ENCODE assay signal across 9 mouse cellular contexts in the genomic region with DNA sequence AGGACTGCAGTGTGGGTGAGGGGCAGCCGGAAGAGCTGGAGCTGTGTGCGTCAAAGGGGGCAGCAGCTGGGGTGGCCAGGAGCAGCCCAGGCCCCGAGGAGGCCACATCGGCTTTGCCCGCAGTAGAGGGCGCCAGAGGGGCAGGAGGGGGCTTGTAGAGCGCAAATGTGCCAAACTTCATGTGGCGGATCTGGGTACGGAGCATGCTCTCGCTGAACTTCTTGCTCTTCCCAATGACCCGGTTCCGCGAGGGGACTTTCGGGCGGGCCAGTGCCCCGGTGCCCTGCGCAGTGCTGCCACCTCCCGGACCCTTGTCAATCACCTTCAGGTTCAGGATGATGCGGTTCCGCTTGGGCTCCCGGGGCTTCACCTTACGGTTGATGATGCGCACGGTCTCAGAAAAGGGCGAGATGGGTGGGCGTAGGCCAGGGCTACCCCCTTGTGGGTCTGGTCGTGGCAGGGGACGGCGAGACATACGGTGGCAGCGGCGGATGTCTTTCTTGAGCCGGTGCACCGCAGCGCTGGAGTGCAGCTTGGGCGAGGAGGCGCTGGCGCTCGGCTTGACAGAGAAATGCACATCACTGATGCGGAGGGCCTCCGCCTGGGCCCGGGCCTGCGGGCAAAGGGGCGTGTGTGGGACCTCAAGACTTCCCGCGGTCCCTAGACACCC. TPM values are rescaled to one million over a fixed set of nuclear protein-coding genes. Genes with fewer than 3 reads are reported as not detected.
DNase-seq lines count a peak whose midpoint lies in the region; ATAC-seq and TF ChIP-seq lines count a peak whose summit lies in the region.
"Had no signal": no experiment of that assay in that cellular context is flagged by ENCODE, and none has a peak within 500 bp of the region (broad histone marks: within the 10 kb centered on the region; RNA-seq: fewer than 3 reads in every experiment).

No protein-coding gene starts in this region.

- TF ChIP-seq CTCF in kidney, postnatal 0 days (IDR thresholded peaks at IDR 0.05; ENCODE audit: low read depth), result peak; percentile 56
- no peak; the same call in 1 of the 2 replicates for TF ChIP-seq CTCF in kidney, adult 2 months (conservative IDR thresholded peaks at IDR 0.05; ENCODE audit: insufficient read depth, insufficient read length, low read depth, low read length)
- TF ChIP-seq CTCF in cerebellum, adult 2 months (IDR thresholded peaks at IDR 0.05; ENCODE audit: borderline replicate concordance, insufficient read depth, low read depth, low read length), result peak; percentile 44; the same call in 1 of the 2 replicates

- H3K27ac ChIP-seq in kidney, postnatal 0 days, result no peak overlapping the region
- no peak overlapping the region for H3K27ac ChIP-seq in kidney, adult 2 months (ENCODE audit: insufficient read depth, low read depth, low read length)
- H3K27ac ChIP-seq in cerebellum, adult 2 months (ENCODE audit: insufficient read depth, low read length), result peak overlapping the region; percentile 60; the same call in 1 of the 2 replicates
- no peak overlapping the region for H3K27ac ChIP-seq in hindbrain, embryonic 11.5 days (ENCODE audit: low read depth, low read length)

- peaks cover 22% of the 10 kb centered on the region for H3K36me3 ChIP-seq in kidney, postnatal 0 days (ENCODE audit: insufficient read depth, low read length)
- H3K36me3 ChIP-seq in kidney, adult 2 months (ENCODE audit: control insufficient read depth, insufficient read depth, low read length), result no peaks in the 10 kb centered on the region
- H3K36me3 ChIP-seq in hindbrain, embryonic 11.5 days (ENCODE audit: control insufficient read depth, insufficient read depth, low read length), result 0 out of 2 replicates have a peak, but pooled peaks cover 2% of the 10 kb centered on the region

- H3K9ac ChIP-seq in kidney, postnatal 0 days (ENCODE audit: low read depth, low read length), result no peak overlapping the region
- no peak overlapping the region for H3K9ac ChIP-seq in hindbrain, embryonic 11.5 days (ENCODE audit: low read depth, low read length)

- no peaks in the 10 kb centered on the region for H3K27me3 ChIP-seq in kidney, postnatal 0 days (ENCODE audit: insufficient read depth, low read length)
- no peaks in the 10 kb centered on the region for H3K27me3 ChIP-seq in kidney, adult 2 months (replicated peaks; ENCODE audit: control insufficient read depth, insufficient read depth, low read length)
- H3K27me3 ChIP-seq in cerebellum, adult 2 months (ENCODE audit: control insufficient read depth, insufficient read depth, low read length), result no peaks in the 10 kb centered on the region
- H3K27me3 ChIP-seq in hindbrain, embryonic 11.5 days (ENCODE audit: control insufficient read depth, insufficient read depth, low read length), result no peaks in the 10 kb centered on the region

- peak; percentile 48 for DNase-seq in kidney, postnatal 0 days (ENCODE audit: low spot score)
- DNase-seq in kidney, adult 2 months, result no peak
- DNase-seq in ES-CJ7 (ENCODE audit: low read depth, low spot score), result peak; percentile 62
- peak; percentile 73 to 82 for DNase-seq in cerebellum, adult 2 months
- DNase-seq in hindbrain, embryonic 11.5 days (ENCODE audit: low spot score), result peak; percentile 59
- DNase-seq in lung, postnatal 10 days, result peak; percentile 66
- no peak for DNase-seq in yolk sac, embryonic 10.5 days (ENCODE audit: low spot score)
- no peak for DNase-seq in spleen, postnatal 14 days (ENCODE audit: low spot score in 2 of 2)

- H3K9me3 ChIP-seq in kidney, postnatal 0 days (replicated peaks; ENCODE audit: low read length), result no peaks in the 10 kb centered on the region
- H3K9me3 ChIP-seq in hindbrain, embryonic 11.5 days (ENCODE audit: control insufficient read depth, low read length), result no peaks in the 10 kb centered on the region

- WGBS in kidney, postnatal 0 days, result 44% methylated on average over 46 of the region's 46 CpGs
- 50% methylated on average over 46 of the region's 46 CpGs for WGBS in kidney, adult 2 months
- 35% methylated on average over 46 of the region's 46 CpGs for WGBS in cerebellum, adult 2 months
- 55% methylated on average over 46 of the region's 46 CpGs for WGBS in hindbrain, embryonic 11.5 days

- peak overlapping the region; percentile 41 for H3K4me2 ChIP-seq in kidney, postnatal 0 days (ENCODE audit: low read length)
- H3K4me2 ChIP-seq in hindbrain, embryonic 11.5 days (replicated peaks; ENCODE audit: low read depth, low read length), result peak overlapping the region; percentile 17

- TF ChIP-seq POLR2A in kidney, adult 2 months (IDR thresholded peaks at IDR 0.05; ENCODE audit: low read depth, low read length), result no peak
- TF ChIP-seq POLR2A in cerebellum, adult 2 months (IDR thresholded peaks at IDR 0.05; ENCODE audit: borderline replicate concordance, insufficient read depth, low read length), result no peak

- H3K4me3 ChIP-seq in kidney, postnatal 0 days (replicated peaks; ENCODE audit: low read depth, low read length), result no peak overlapping the region
- no peak overlapping the region for H3K4me3 ChIP-seq in kidney, adult 2 months (ENCODE audit: insufficient read depth, low read depth, low read length)
- peak overlapping the region; percentile 12 for H3K4me3 ChIP-seq in cerebellum, adult 2 months (replicated peaks; ENCODE audit: insufficient read depth, low read depth, low read length)
- no peak overlapping the region for H3K4me3 ChIP-seq in hindbrain, embryonic 11.5 days (ENCODE audit: low read depth, low read length)

- peaks cover 18% of the 10 kb centered on the region for H3K4me1 ChIP-seq in kidney, postnatal 0 days (replicated peaks; ENCODE audit: insufficient read depth, low read length)
- peaks cover 6% of the 10 kb centered on the region; the same call in 1 of the 2 replicates for H3K4me1 ChIP-seq in kidney, adult 2 months (ENCODE audit: control insufficient read depth, insufficient read depth, low read length)
- H3K4me1 ChIP-seq in cerebellum, adult 2 months (ENCODE audit: control insufficient read depth, insufficient read depth, low read length), result peaks cover 57% of the 10 kb centered on the region
- peaks cover 10% of the 10 kb centered on the region for H3K4me1 ChIP-seq in hindbrain, embryonic 11.5 days (replicated peaks; ENCODE audit: control insufficient read depth, insufficient read depth, low read length)

- peak; percentile 21; the same call in 1 of the 2 replicates for ATAC-seq in kidney, postnatal 0 days (replicated peaks; ENCODE audit: low FRiP score, low read depth)
- peak; percentile 15; the same call in 1 of the 2 replicates for ATAC-seq in hindbrain, embryonic 11.5 days (ENCODE audit: low FRiP score)

RNA-seq across cellular contexts. Expression of a gene that starts 5.5 kb away (rescaled TPM):
- 0.28 TPM in 1 of 2 replicates, not detected in the other for polyA plus RNA-seq in kidney, postnatal 0 days (2015; fragmentation: Nextera tagmentation; extraction: Ambion mirVana)
- 0.62 TPM in 1 of 2 replicates, not detected in the other for polyA plus RNA-seq in kidney, adult 2 months (2012; rRNA removed)
- polyA plus RNA-seq in cerebellum, adult 2 months (2012; rRNA removed), result 1.7 and 4.1 TPM in 2 replicates
- polyA plus RNA-seq in hindbrain, embryonic 11.5 days (2014; fragmentation: Nextera tagmentation; extraction: Ambion mirVana), result 0.26 TPM in 1 of 2 replicates, not detected in the other
- polyA plus RNA-seq: intestine, embryonic 14.5 days had no signal

RNA-seq across cellular contexts. Expression of a gene that starts 6.0 kb away (rescaled TPM):
- polyA plus RNA-seq in kidney, postnatal 0 days (2015; fragmentation: Nextera tagmentation; extraction: Ambion mirVana), result 39.0 and 46.6 TPM in 2 replicates
- polyA plus RNA-seq in kidney, adult 2 months (2012; rRNA removed), result 49.5 and 62.1 TPM in 2 replicates
- 183 TPM in 2 replicates for polyA plus RNA-seq in cerebellum, adult 2 months (2012; rRNA removed)
- polyA plus RNA-seq in hindbrain, embryonic 11.5 days (2014; fragmentation: Nextera tagmentation; extraction: Ambion mirVana), result 10.8 and 14.4 TPM in 2 replicates

RNA-seq across cellular contexts. Expression of a gene that starts 23.9 kb away (rescaled TPM):
- polyA plus RNA-seq in kidney, postnatal 0 days (2015; fragmentation: Nextera tagmentation; extraction: Ambion mirVana), result 1.1 and 1.4 TPM in 2 replicates
- polyA plus RNA-seq in kidney, adult 2 months (2012; rRNA removed), result 2.0 and 2.1 TPM in 2 replicates
- 88.0 and 100 TPM in 2 replicates for polyA plus RNA-seq in cerebellum, adult 2 months (2012; rRNA removed)
- 1.5 and 1.7 TPM in 2 replicates for polyA plus RNA-seq in hindbrain, embryonic 11.5 days (2014; fragmentation: Nextera tagmentation; extraction: Ambion mirVana)

RNA-seq across cellular contexts. Expression of a gene that starts 50.9 kb away (rescaled TPM):
- polyA plus RNA-seq in kidney, postnatal 0 days (2015; fragmentation: Nextera tagmentation; extraction: Ambion mirVana), result 59.3 and 61.8 TPM in 2 replicates
- polyA plus RNA-seq in kidney, adult 2 months (2012; rRNA removed), result 54.3 and 57.8 TPM in 2 replicates
- polyA plus RNA-seq in cerebellum, adult 2 months (2012; rRNA removed), result 55.1 and 56.7 TPM in 2 replicates
- 61.8 and 71.9 TPM in 2 replicates for polyA plus RNA-seq in hindbrain, embryonic 11.5 days (2014; fragmentation: Nextera tagmentation; extraction: Ambion mirVana)

Comparison
In these comparisons a context has a peak if more than half of its experiments do, and no peak if none do; other contexts are left out.
1. DNase-seq: peak in kidney, postnatal 0 days (single experiment), ES-CJ7 (single experiment), cerebellum, adult 2 months (2 of 2), hindbrain, embryonic 11.5 days (single experiment) and lung, postnatal 10 days (single experiment); none in kidney, adult 2 months (single experiment), yolk sac, embryonic 10.5 days (single experiment) and spleen, postnatal 14 days (0 of 2).
2. RNA of a gene that starts 23.9 kb away (polyA plus RNA-seq): 88.0 to 100 TPM in cerebellum, adult 2 months; 2.0 to 2.1 TPM in kidney, adult 2 months, 1.5 to 1.7 TPM in hindbrain, embryonic 11.5 days and 1.1 to 1.4 TPM in kidney, postnatal 0 days; every median in the first group is over 10 times any median in the second.